Mouse (Mus musculus) limb, embryonic 10.5 days (tissue): ENCODE data around the gene Wdr70. TPM values are rescaled to one million over a fixed set of nuclear protein-coding genes. Genes with fewer than 3 reads are reported as not detected.

Experiments used
- DNase-seq: peaks from one replicate; pipeline ENCODE4 v3.0.0-alpha.2; 2017; ENCODE audit warnings: low spot score
- H3K27ac ChIP-seq: fragments of 300-500 bp; sonication (generic); 2 replicates; pipeline ENCODE4 v1.5.1; 2016; ENCODE audit warnings: mild to moderate bottlenecking
- H3K27me3 ChIP-seq: fragments of 300-500 bp; sonication (generic); 2 replicates; pipeline ENCODE4 v1.6.1; 2016; ENCODE audit warnings: low read depth, mild to moderate bottlenecking; ENCODE audit not compliant: poor library complexity, severe bottlenecking
- H3K36me3 ChIP-seq: fragments of 300-500 bp; sonication (generic); 2 replicates; pipeline ENCODE4 v1.6.1; 2016; ENCODE audit warnings: mild to moderate bottlenecking, moderate library complexity
- H3K4me1 ChIP-seq: fragments of 300-500 bp; sonication (generic); 2 replicates; pipeline ENCODE4 v1.6.1; 2016
- H3K4me3 ChIP-seq: fragments of 300-500 bp; sonication (generic); 2 replicates; pipeline ENCODE4 v1.5.1; 2016; ENCODE audit warnings: mild to moderate bottlenecking, moderate library complexity
- H3K9me3 ChIP-seq: fragments of 300-500 bp; sonication (generic); replicated peaks from 2 replicates; pipeline ENCODE4 v1.6.1; 2016; ENCODE audit warnings: mild to moderate bottlenecking
- WGBS: fragments of 180-500 bp; shearing (Covaris S2); methylation state at CpG from one replicate; pipeline ENCODE4 v1.1.7; 2016; 5-methylcytosine and 5-hydroxymethylcytosine counted together
- polyA plus RNA-seq: library from polyadenylated mRNA; unstranded; fragments of >200 nt; fragmentation: Nextera tagmentation; extraction: Ambion mirVana; gene quantifications from 2 replicates; pipeline ENCODE4 v1.2.1, GENCODE M21; 2016

Gene Wdr70
- polyA plus RNA-seq, 1 experiment from 2014 or later: 71.4 TPM

- 40% methylated on average over 2 of the region's 2 CpGs for WGBS
- H3K9me3 ChIP-seq: no peaks in the 10 kb centered on the region
Observed at GRCm38 (mm10) chr15:7961489-7961888, 137.5 kb downstream of the Wdr70 start.

GRCm38 (mm10) chr15:7956899-7957298 is 142.1 kb downstream of the Wdr70 start:
- 85% methylated on average over 1 of the region's 1 CpGs for whole genome bisulfite sequencing
- no peaks in the 10 kb centered on the region for H3K9me3 ChIP-seq

More at GRCm38 (mm10) chr15:7961489-7961888, 137.5 kb downstream of the Wdr70 start:
- H3K36me3 ChIP-seq: no peaks in the 10 kb centered on the region
- H3K27ac ChIP-seq: no peak overlapping the region
- no peaks in the 10 kb centered on the region for H3K27me3 ChIP-seq
- DNase-seq: no peak
- no peaks in the 10 kb centered on the region for H3K4me1 ChIP-seq
- H3K4me3 ChIP-seq: no peak overlapping the region

DNA sequence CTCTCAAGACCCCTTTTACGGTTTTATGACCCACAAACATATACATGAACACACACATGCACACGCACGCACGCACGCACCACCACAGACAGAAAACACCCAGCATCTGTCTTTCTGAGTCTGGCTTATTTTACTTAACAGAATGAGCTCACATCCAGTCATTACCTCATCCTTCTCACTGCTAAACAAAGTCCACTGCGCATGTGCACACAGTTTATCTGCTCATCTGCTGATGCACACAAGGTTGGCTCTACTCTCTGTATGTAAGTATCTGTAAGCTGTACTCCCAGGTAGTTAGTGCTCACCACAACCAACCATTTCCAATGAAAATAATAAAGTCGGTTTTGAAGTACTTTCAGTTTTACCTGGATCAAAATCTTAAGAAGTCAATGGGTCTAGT is 148.4 kb downstream of the Wdr70 start:
- H3K36me3 ChIP-seq: no peaks in the 10 kb centered on the region
- no peaks in the 10 kb centered on the region for H3K9me3 ChIP-seq
- no peaks in the 10 kb centered on the region for H3K4me1 ChIP-seq
- no peak for DNase-seq
- H3K4me3 ChIP-seq: no peak overlapping the region
- H3K27me3 ChIP-seq: no peaks in the 10 kb centered on the region
- WGBS: 95% methylated on average over 7 of the region's 7 CpGs
- H3K27ac ChIP-seq: no peak overlapping the region

More at GRCm38 (mm10) chr15:7956899-7957298, 142.1 kb downstream of the Wdr70 start:
- no peak for DNase-seq
- Histone ChIP-seq H3K36me3 (no peaks in the 10 kb centered on the region), H3K4me1 (no peaks in the 10 kb centered on the region), H3K27me3 (no peaks in the 10 kb centered on the region), H3K4me3 (no peak overlapping the region), H3K27ac (no peak overlapping the region)

DNA sequence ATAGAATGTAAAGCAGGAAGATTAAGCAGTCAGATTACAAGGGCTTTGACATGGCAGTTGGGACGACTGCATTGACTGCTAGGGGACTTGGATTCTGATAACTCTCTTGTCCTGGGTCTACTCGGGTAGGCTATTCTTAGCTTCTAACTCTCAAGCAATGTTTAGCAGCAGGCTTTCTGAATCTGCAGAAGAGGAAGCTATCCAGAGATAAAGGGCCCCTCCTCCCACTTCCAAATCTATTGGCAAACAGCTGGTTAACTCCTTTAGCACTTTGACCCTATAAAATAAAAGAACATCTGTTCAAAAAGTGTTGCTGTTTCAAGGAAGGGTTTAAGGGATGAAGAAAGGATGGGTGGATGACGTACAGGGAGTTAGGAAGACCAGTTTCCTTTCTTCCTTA is 157.3 kb downstream of the Wdr70 start:
- H3K27ac ChIP-seq: no peak overlapping the region
- no peak for DNase-seq
- no peaks in the 10 kb centered on the region for H3K4me1 ChIP-seq
- WGBS: 56% methylated on average over 3 of the region's 3 CpGs
- no peaks in the 10 kb centered on the region for H3K36me3 ChIP-seq
- no peaks in the 10 kb centered on the region for H3K27me3 ChIP-seq
- no peak overlapping the region for H3K4me3 ChIP-seq
- no peaks in the 10 kb centered on the region for H3K9me3 ChIP-seq

GRCm38 (mm10) chr15:7935571-7936165 is 163.3 kb downstream of the Wdr70 start:
- peaks cover 10% of the 10 kb centered on the region for H3K4me1 ChIP-seq
- DNase-seq: no peak
- no peaks in the 10 kb centered on the region for H3K27me3 ChIP-seq
- no peak overlapping the region for H3K4me3 ChIP-seq
- no peaks in the 10 kb centered on the region for H3K9me3 ChIP-seq
- WGBS: 80% methylated on average over 7 of the region's 7 CpGs
- no peaks in the 10 kb centered on the region for H3K36me3 ChIP-seq
- no peak overlapping the region for H3K27ac ChIP-seq

DNA sequence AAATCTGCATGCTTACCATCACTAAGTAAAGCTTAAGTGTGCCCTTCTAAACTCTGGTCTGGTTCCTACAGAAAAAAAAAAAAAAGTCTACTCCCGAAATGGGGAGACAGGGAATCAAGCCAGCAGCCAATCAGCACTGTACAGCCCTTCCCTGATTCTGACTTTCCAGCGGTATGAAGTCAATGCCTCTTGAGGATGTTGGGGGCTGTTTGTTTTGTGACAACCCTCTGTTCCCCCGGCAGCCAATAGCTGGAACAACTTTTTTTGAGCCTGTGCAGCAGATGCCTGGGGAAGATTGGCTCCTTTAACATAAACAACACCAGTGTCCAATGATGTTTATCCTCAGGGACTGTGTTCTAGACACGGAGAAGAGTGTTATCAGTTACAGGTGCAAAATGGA is 164.4 kb downstream of the Wdr70 start:
- WGBS: 50% methylated on average over 4 of the region's 4 CpGs
- no peak overlapping the region for H3K27ac ChIP-seq
- H3K4me3 ChIP-seq: peak overlapping the region; percentile 19; the same call in 1 of the 2 replicates

GRCm38 (mm10) chr15:7934105-7934504 is 164.9 kb downstream of the Wdr70 start:
- Histone ChIP-seq H3K9me3 (no peaks in the 10 kb centered on the region), H3K4me3 (peak overlapping the region; percentile 19; the same call in 1 of the 2 replicates), H3K36me3 (no peaks in the 10 kb centered on the region), H3K4me1 (peaks cover 10% of the 10 kb centered on the region), H3K27me3 (no peaks in the 10 kb centered on the region), H3K27ac (no peak overlapping the region)
- DNase-seq: peak; percentile 60
- 39% methylated on average over 16 of the region's 16 CpGs for WGBS

More for the DNA sequence above, 164.4 kb downstream of the Wdr70 start:
- H3K36me3 ChIP-seq: no peaks in the 10 kb centered on the region
- peaks cover 10% of the 10 kb centered on the region for H3K4me1 ChIP-seq
- DNase-seq: no peak
- H3K27me3 ChIP-seq: no peaks in the 10 kb centered on the region
- no peaks in the 10 kb centered on the region for H3K9me3 ChIP-seq

DNA sequence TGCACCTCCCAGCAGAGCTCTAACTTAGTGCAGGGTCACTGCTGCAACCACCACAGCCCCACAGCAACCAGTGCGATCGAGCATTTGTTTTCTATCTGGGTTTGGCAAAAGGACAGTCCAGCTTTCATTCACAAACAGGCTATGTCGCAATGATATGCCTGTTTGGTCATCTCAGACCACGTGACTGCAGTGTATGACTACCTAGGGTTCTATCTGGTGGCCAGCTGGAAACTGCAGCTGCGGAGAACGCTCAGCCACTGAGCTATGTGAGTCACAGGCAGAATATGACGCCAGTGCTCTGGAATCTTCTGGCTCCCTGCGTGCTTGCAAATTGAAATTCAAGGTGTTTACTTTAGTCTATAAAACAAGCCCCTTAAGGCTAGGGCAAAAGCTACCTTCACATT is 167.4 kb downstream of the Wdr70 start:
- 89% methylated on average over 8 of the region's 8 CpGs for WGBS
- no peaks in the 10 kb centered on the region for H3K9me3 ChIP-seq
- H3K36me3 ChIP-seq: no peaks in the 10 kb centered on the region
- H3K27ac ChIP-seq: no peak overlapping the region
- H3K4me1 ChIP-seq: peaks cover 10% of the 10 kb centered on the region
- DNase-seq: no peak
- no peak overlapping the region for H3K4me3 ChIP-seq
- no peaks in the 10 kb centered on the region for H3K27me3 ChIP-seq

DNA sequence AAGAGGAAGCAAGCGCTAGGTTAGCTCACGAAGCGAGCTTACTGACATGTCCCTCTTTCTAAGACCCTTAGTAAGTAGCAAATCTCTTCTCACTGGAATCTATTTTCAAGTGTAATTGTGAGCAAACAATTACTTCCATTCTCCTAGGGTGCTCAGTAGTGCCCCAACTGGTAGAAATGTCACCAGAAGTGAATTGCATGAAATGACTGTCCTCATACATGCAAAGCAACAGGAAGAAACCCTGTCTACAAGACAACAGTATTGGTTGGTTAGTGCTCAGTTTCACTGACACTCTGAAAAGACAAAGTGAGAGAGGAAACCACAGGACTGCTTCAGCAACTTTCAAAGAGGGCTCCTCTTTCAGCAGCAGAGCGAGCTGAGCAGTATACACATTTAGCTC is 173.6 kb downstream of the Wdr70 start:
- WGBS: 97% methylated on average over 4 of the region's 4 CpGs
- DNase-seq: no peak
- Histone ChIP-seq H3K4me3 (no peak overlapping the region), H3K4me1 (no peaks in the 10 kb centered on the region), H3K27ac (no peak overlapping the region), H3K27me3 (no peaks in the 10 kb centered on the region), H3K36me3 (0 out of 2 replicates have a peak, but pooled peaks cover 4% of the 10 kb centered on the region), H3K9me3 (no peaks in the 10 kb centered on the region)

DNA sequence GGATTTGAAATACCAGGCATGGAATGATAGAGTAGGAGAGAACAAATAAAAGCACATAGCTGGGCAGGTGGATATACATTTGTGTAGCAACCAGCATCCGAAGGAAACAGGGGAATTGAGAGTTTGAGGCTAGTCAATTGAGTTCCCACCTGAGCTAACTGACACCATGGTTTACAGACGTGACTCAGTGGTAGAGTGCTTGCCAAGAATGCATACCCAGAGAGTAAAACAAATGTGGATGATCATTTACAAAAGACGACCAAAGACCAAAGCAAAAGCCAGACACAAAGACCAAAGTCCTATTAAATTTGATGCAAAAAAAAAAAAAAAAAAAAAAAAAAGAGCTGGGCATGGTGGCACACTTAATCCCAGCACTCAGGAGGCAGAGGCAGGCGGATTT is 175.7 kb downstream of the Wdr70 start:
- no peak for DNase-seq
- H3K27me3 ChIP-seq: no peaks in the 10 kb centered on the region
- H3K27ac ChIP-seq: no peak overlapping the region
- H3K36me3 ChIP-seq: peaks cover 9% of the 10 kb centered on the region; the same call in 1 of the 2 replicates
- H3K4me3 ChIP-seq: no peak overlapping the region
- no peaks in the 10 kb centered on the region for H3K9me3 ChIP-seq
- H3K4me1 ChIP-seq: no peaks in the 10 kb centered on the region
- WGBS: 93% methylated on average over 4 of the region's 4 CpGs

DNA sequence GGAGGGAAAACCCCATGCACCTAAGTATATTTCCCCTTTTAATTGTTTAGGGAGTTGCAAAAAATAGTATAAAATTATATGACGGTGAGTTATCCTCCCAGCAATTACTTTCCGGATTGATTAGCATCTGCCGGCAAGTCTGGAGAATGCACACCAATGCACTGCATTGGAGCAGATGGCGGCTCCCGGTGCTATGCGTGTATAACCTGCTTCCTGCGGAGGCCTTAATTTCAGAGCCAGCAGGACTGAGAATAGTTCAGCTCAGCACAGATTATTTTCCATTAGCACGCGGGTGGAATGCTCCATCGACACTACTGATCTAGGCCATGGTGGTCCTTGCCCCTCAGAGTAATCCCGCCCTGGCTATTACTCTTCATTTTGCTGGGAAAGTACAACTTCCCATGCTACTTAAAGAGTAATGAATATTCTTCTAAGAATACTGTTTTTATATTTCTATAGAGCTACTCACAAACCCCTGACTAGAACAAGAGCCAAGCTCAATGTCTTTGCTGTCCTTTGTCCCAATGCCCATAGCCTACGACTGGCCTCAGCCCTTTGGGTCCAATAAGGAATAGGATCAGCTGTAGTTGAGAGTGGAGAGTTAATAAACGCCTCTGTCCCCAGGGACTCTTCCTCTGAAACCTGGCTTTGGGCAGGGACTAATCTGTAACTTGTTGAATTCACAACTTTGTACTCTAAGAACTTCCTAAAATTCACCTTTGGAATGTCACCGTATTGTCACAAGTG is 176.5 kb downstream of the Wdr70 start:
- whole genome bisulfite sequencing: 96% methylated on average over 14 of the region's 14 CpGs
- Histone ChIP-seq H3K36me3 (peaks cover 14% of the 10 kb centered on the region; the same call in 1 of the 2 replicates), H3K9me3 (no peaks in the 10 kb centered on the region), H3K4me1 (no peaks in the 10 kb centered on the region), H3K27ac (no peak overlapping the region), H3K4me3 (no peak overlapping the region), H3K27me3 (no peaks in the 10 kb centered on the region)
- no peak for DNase-seq

- DNase-seq: no peak
- Histone ChIP-seq H3K4me1 (no peaks in the 10 kb centered on the region), H3K9me3 (no peaks in the 10 kb centered on the region), H3K36me3 (peaks cover 14% of the 10 kb centered on the region; the same call in 1 of the 2 replicates), H3K27ac (no peak overlapping the region), H3K27me3 (no peaks in the 10 kb centered on the region), H3K4me3 (no peak overlapping the region)
- WGBS: 96% methylated on average over 6 of the region's 6 CpGs
Observed at GRCm38 (mm10) chr15:7921124-7921523, 177.9 kb downstream of the Wdr70 start.

- Histone ChIP-seq H3K4me1 (no peaks in the 10 kb centered on the region), H3K4me3 (no peak overlapping the region), H3K27me3 (no peaks in the 10 kb centered on the region), H3K36me3 (0 out of 2 replicates have a peak, but pooled peaks cover 8% of the 10 kb centered on the region), H3K27ac (no peak overlapping the region), H3K9me3 (no peaks in the 10 kb centered on the region)
- DNase-seq: no peak
- WGBS: 92% methylated on average over 5 of the region's 5 CpGs
Observed at GRCm38 (mm10) chr15:7906491-7907035, 192.4 kb downstream of the Wdr70 start.
